Mouse (Mus musculus): ENCODE data around the gene Prpsap1. TPM values are rescaled to one million over a fixed set of nuclear protein-coding genes. Genes with fewer than 3 reads are reported as not detected.
"Not testable (repeated sequence)": the region's sequence is repeated elsewhere in the genome, so short reads cannot be mapped to it uniquely, and the experiment has no call there.

Gene Prpsap1
- polyA plus RNA-seq, 1 experiment from 2014 or later = 183 TPM

DNA sequence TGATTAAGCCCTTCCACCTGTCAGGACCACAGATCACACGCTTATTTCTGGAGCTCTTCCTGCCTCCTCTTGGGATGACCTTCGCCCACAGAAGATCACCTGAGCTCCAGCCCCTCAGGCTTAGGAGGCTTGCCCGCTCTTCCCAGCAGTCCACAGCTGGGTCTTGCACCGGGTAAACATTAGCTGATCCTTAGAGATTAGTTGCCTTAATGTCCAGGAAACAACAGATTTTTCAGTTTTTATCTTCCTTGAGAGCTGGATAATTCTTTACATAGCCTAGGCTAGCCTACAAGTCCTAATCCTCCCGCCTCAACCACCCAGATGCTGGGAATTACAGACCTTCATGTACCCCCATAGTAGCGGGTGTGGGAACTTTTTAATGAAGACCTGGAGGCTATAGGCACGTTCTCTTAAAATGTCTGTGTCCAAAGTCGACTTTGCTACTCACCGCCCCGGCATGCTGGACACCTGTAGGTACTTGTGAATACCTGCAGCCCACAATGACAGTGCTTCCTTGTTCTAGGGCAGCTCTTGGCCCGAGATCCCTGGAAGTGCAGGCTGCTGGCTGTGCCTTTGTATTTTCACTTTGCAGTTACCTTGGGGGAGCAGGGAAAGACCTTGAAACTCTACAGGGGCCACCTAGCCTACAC, 62.4 kb downstream of the Prpsap1 start:
- ATAC-seq (ENCODE audit: low FRiP score) = no peak
- 49% methylated on average over 11 of the region's 11 CpGs for WGBS
- Histone ChIP-seq H3K9ac (ENCODE audit: low read length) (no peak overlapping the region; the same call in 1 of the 2 replicates), H3K27me3 (ENCODE audit: control insufficient read depth, insufficient read depth, low read length) (no peaks in the 10 kb centered on the region), H3K4me3 (ENCODE audit: low read depth, low read length) (no peak overlapping the region), H3K9me3 (ENCODE audit: control insufficient read depth, low read length) (no peaks in the 10 kb centered on the region), H3K4me1 (ENCODE audit: control insufficient read depth, insufficient read depth, low read length) (peaks cover 11% of the 10 kb centered on the region), H3K27ac (ENCODE audit: low read depth, low read length) (no peak overlapping the region), H3K4me2 (no peak overlapping the region), H3K36me3 (ENCODE audit: control insufficient read depth, insufficient read depth, low read length) (no peaks in the 10 kb centered on the region)
- peak; percentile 78 for DNase-seq (ENCODE audit: low spot score, missing footprints)

DNA sequence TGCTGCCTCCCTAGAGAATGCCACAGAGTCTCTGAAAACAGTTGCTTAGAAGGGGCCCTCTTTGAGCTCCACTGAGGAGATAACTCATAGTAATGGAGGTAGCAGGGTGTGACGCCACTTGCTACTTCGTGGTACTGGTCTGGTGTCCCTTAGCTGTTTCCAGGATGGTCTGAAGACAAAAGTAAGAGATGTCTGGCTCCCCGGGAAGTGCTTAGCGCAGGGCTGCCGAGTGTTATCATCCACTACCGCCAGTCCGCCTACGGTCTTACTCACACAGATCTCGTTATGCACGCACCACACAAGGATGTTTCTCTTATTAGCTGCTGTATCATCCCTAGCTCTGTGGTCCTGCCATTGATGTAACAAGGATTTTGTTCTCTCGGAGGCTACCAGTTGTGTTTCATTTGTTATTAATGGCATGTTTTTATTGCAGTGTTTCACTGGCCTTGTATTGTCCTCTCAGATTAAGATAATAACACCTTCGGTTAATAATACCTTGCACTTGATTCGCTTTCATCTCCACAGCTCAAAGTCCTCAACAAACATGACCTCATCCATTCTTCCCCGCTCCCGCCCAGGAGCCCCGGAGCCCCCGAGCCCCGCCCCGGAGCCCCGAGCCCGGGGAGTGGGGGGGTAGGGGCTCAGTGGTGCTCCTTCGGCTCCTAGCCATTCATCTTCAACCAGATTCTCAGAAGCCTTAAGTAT, 63.1 kb downstream of the Prpsap1 start:
- H3K4me2 ChIP-seq = no peak overlapping the region
- DNase-seq (ENCODE audit: low spot score, missing footprints) (no peak), ATAC-seq (ENCODE audit: low FRiP score) (no peak)
- no peaks in the 10 kb centered on the region for H3K36me3 ChIP-seq (ENCODE audit: control insufficient read depth, insufficient read depth, low read length)
- no peaks in the 10 kb centered on the region for H3K9me3 ChIP-seq (ENCODE audit: control insufficient read depth, low read length)
- no peaks in the 10 kb centered on the region for H3K27me3 ChIP-seq (ENCODE audit: control insufficient read depth, insufficient read depth, low read length)
- H3K9ac ChIP-seq (ENCODE audit: low read length) = peak overlapping the region; percentile 20; the same call in 1 of the 2 replicates
- H3K4me3 ChIP-seq (ENCODE audit: low read depth, low read length) = no peak overlapping the region
- peaks cover 7% of the 10 kb centered on the region for H3K4me1 ChIP-seq (ENCODE audit: control insufficient read depth, insufficient read depth, low read length)
- H3K27ac ChIP-seq (ENCODE audit: low read depth, low read length) = no peak overlapping the region
- 36% methylated on average over 22 of the region's 22 CpGs for WGBS

DNA sequence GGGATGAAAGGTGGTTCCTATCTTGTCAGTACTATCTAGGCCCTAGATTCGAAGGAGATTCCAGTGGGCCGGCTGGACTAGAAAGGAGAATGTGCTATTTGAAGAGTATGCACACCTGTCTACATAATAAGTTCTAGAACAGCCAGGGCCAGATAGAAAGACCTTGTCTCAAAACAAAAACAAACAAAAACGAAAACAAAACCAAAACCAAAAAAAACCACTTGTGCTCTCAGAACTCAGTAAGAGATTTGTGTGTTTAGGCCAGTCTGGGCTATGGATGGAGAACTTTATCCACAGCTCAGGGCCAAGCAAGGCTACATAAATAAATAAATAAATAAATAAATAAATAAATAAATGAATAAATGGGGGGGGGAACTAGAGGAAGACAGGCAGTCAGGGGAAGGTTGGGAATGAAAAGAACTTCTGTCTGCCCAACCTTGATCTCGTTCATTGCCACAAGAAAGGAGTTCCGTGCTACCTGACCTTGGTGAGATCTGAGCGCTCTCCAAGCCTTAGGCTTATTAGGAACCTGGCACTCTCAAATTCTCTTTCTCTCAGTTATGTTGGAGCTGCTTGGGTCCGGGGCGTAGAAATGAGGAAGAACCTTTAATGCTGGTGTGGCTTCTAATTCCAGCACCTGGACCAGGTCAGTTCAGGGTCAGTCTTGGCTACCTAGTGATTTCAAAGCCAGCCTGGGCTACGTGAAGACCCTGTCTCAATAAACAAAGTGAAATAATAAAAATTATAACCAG, 64.0 kb downstream of the Prpsap1 start:
- no peaks in the 10 kb centered on the region for H3K9me3 ChIP-seq (ENCODE audit: control insufficient read depth, low read length)
- no peak overlapping the region for H3K9ac ChIP-seq (ENCODE audit: low read length)
- no peaks in the 10 kb centered on the region for H3K27me3 ChIP-seq (ENCODE audit: control insufficient read depth, insufficient read depth, low read length)
- no peak overlapping the region for H3K4me3 ChIP-seq (ENCODE audit: low read depth, low read length)
- DNase-seq (ENCODE audit: low spot score, missing footprints) (no peak), ATAC-seq (ENCODE audit: low FRiP score) (no peak)
- no peaks in the 10 kb centered on the region for H3K36me3 ChIP-seq (ENCODE audit: control insufficient read depth, insufficient read depth, low read length)
- H3K27ac ChIP-seq (ENCODE audit: low read depth, low read length) = no peak overlapping the region
- H3K4me1 ChIP-seq (ENCODE audit: control insufficient read depth, insufficient read depth, low read length) = no peaks in the 10 kb centered on the region; the same call in 1 of the 2 replicates
- H3K4me2 ChIP-seq = no peak overlapping the region
- 82% methylated on average over 9 of the region's 9 CpGs for WGBS

DNA sequence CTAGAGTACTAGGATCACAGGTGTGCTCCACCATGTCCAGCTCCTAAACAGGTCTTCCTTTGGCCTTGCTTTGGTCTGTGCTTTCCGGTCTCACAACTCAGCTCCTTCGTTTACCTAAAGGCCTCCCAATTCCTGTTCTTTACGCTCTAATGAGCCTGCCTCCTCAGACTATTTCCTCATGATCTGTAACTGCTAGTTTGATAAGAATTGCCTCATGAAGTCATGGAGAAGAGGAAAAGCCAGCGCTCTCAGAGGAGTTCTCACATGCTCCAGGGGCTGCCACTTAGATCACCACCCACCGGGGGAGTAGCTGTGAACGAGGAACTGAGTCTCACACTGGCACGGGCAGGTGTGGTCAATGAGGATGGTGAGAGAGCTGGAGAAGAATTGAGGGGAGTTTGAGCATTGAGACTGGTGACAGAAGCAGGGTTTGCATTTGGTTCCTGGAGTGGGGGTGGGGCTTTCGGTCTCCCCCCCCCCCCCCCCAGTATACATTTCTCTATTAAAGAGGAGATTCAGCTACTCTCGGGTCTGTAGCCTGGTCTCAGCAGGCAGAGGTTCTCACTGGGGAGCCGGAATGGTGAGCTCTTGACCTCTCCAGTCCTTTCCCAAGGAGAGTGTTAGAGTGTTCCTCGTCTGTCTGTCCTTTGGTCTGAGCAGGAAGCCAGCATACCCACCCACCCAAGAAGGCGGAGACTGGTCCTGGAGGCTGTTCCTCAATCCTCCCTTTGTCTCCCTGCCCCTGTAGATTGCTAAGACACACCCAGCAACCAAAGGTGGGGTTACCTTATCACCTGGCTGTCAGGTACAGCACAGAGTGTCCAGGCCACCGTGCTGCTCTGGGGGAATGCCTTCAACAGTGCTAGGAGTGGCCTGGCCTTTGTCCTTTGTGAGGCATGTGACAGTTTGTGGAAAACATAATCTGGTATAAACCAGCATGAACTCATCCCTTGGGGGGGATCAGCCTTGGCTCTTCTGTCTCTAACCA, 64.8 kb downstream of the Prpsap1 start:
- Histone ChIP-seq H3K4me3 (ENCODE audit: low read depth, low read length) (no peak overlapping the region), H3K27me3 (ENCODE audit: control insufficient read depth, insufficient read depth, low read length) (no peaks in the 10 kb centered on the region), H3K9me3 (ENCODE audit: control insufficient read depth, low read length) (no peaks in the 10 kb centered on the region), H3K4me2 (no peak overlapping the region), H3K4me1 (ENCODE audit: control insufficient read depth, insufficient read depth, low read length) (no peaks in the 10 kb centered on the region; the same call in 1 of the 2 replicates), H3K27ac (ENCODE audit: low read depth, low read length) (no peak overlapping the region), H3K36me3 (ENCODE audit: control insufficient read depth, insufficient read depth, low read length) (no peaks in the 10 kb centered on the region), H3K9ac (ENCODE audit: low read length) (no peak overlapping the region)
- 57% methylated on average over 12 of the region's 13 CpGs for WGBS
- no peak for DNase-seq (ENCODE audit: low spot score, missing footprints)
- ATAC-seq (ENCODE audit: low FRiP score) = no peak

DNA sequence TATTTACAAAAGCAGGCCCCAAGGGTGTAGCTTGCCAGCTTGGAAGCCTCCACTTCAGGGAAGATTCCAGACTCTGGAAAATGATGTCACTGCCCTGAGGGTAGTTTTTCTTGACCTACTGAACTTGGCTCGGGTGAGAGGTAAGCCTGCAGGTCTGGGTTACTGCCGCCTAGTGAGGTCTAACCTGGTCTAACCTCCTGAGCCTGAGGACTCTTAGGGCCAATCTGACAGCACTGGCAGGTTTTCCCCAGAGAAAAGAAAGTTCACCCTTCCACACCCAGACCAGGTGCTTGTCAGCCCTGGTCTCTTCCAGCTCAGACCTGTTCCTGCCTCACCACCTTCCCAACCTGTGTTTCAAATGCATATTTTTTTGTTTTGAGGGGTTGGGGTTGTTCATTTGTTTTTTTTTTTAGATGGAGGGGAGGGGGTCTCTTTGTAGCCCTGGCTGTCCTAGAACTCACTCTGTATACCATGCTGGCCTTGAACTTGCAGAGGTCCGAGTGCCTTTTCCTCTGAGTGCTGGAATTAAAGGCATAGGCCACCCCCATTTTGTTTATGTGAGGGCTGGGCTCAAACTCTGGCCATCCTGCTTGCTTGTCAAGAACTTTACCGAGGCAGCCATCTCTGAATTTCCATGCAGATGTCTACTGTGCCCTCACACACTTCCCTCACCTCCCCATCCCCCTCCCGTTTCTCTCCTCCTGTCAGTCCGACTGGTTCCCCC, 67.0 kb downstream of the Prpsap1 start:
- H3K27me3 ChIP-seq (ENCODE audit: control insufficient read depth, insufficient read depth, low read length) = no peaks in the 10 kb centered on the region
- no peak overlapping the region for H3K9ac ChIP-seq (ENCODE audit: low read length)
- no peak for DNase-seq (ENCODE audit: low spot score, missing footprints)
- H3K36me3 ChIP-seq (ENCODE audit: control insufficient read depth, insufficient read depth, low read length) = no peaks in the 10 kb centered on the region
- H3K4me1 ChIP-seq (ENCODE audit: control insufficient read depth, insufficient read depth, low read length) = no peaks in the 10 kb centered on the region; the same call in 1 of the 2 replicates
- no peaks in the 10 kb centered on the region for H3K9me3 ChIP-seq (ENCODE audit: control insufficient read depth, low read length)
- no peak overlapping the region for H3K4me3 ChIP-seq (ENCODE audit: low read depth, low read length)
- no peak overlapping the region for H3K4me2 ChIP-seq
- no peak overlapping the region for H3K27ac ChIP-seq (ENCODE audit: low read depth, low read length)
- WGBS = 73% methylated on average over 6 of the region's 6 CpGs
- no peak for ATAC-seq (ENCODE audit: low FRiP score)

DNA sequence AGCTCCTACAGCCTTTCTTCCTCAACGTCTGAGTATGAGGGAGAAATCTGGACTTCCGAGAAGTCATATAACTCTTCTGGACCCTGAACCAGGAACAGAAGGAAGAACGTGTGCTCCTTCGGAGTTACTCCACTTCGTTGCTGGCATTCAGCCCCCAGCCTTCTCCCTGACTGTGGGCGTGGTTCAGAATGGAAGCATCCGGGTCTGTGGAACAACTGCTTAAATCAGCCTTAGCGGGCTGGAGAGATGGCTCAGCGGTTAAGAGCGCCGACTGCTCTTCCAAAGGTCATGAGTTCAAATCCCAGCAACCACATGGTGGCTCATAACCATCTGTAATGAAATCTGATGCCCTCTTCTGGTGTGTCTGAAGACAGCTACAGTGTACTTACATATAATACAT, 67.7 kb downstream of the Prpsap1 start:
- H3K4me1 ChIP-seq (ENCODE audit: control insufficient read depth, insufficient read depth, low read length); H3K27me3 ChIP-seq (ENCODE audit: control insufficient read depth, insufficient read depth, low read length); H3K4me3 ChIP-seq (ENCODE audit: low read depth, low read length); ATAC-seq (ENCODE audit: low FRiP score); H3K4me2 ChIP-seq; H3K9ac ChIP-seq (ENCODE audit: low read length); H3K27ac ChIP-seq (ENCODE audit: low read depth, low read length); H3K9me3 ChIP-seq (ENCODE audit: control insufficient read depth, low read length); DNase-seq (ENCODE audit: low spot score, missing footprints); H3K36me3 ChIP-seq (ENCODE audit: control insufficient read depth, insufficient read depth, low read length): not testable (repeated sequence)
- WGBS = 88% methylated on average over 11 of the region's 11 CpGs

DNA sequence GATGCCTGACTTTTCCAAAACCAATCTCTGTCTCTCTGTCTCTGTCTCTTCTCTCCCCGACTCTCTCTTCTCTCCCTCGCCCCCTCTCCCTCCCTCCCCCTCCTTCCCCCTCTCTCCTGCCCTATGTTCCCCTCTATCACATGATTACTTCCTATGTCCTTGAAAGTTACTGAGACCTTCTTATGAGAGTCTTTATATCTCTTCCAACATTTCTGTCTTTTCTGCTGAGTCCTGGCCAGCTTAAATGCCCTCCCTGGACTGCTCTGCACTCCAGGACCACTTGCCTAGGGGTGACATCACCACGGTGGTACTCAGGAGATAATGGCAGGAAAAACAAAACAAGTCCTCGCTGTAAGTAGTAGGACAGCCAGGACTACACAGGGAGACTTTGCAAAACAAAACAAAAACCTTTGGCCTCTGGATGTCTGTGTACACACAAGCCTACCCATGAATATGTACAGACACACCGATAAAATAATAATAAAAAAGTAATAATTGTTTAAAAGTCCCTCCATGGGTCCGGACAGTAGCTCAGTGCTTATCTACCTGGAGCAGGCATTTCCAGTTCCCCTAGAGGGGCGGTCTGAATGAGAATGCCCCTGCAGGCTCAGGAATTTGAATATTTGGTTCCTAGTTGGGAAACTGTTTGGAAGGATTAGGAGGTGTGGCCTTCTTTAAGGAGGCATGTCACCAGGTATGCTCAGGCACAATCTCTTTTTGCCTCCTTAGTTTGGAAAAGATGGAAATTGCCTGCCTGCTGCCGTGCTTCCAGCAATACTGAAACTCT, 69.2 kb downstream of the Prpsap1 start:
- Histone ChIP-seq H3K9ac (ENCODE audit: low read length) (no peak overlapping the region), H3K9me3 (ENCODE audit: control insufficient read depth, low read length) (no peaks in the 10 kb centered on the region), H3K4me2 (no peak overlapping the region), H3K4me3 (ENCODE audit: low read depth, low read length) (no peak overlapping the region), H3K27me3 (ENCODE audit: control insufficient read depth, insufficient read depth, low read length) (no peaks in the 10 kb centered on the region), H3K27ac (ENCODE audit: low read depth, low read length) (no peak overlapping the region), H3K36me3 (ENCODE audit: control insufficient read depth, insufficient read depth, low read length) (no peaks in the 10 kb centered on the region), H3K4me1 (ENCODE audit: control insufficient read depth, insufficient read depth, low read length) (no peaks in the 10 kb centered on the region)
- no peak for ATAC-seq (ENCODE audit: low FRiP score)
- DNase-seq (ENCODE audit: low spot score, missing footprints) = no peak
- 53% methylated on average over 8 of the region's 8 CpGs for WGBS

Data from midbrain, embryonic 11.5 days (tissue).